Mouse (Mus musculus) stomach, embryonic 15.5 days (tissue): ENCODE data around the gene Brca2. TPM values are rescaled to one million over a fixed set of nuclear protein-coding genes. Genes with fewer than 3 reads are reported as not detected.
"Not testable (repeated sequence)": the region's sequence is repeated elsewhere in the genome, so short reads cannot be mapped to it uniquely, and the experiment has no call there.

Source experiments
- ATAC-seq: fragments of 200-750 bp; cut with Nextera tagmentation; 2 replicates; pipeline ENCODE4 v1.8.0; 2017; ENCODE audit warnings: low read depth, moderate number of reproducible peaks, moderate TSS enrichment; ENCODE audit not compliant: insufficient read depth, low FRiP score
- H3K27ac ChIP-seq: fragments of 300-500 bp; sonication (generic); 2 replicates; pipeline ENCODE4 v1.5.1; 2015; ENCODE audit warnings: mild to moderate bottlenecking, inconsistent platforms
- H3K27me3 ChIP-seq: fragments of 300-500 bp; sonication (generic); replicated peaks from 2 replicates; pipeline ENCODE4 v1.6.1; 2015; ENCODE audit warnings: inconsistent platforms
- H3K36me3 ChIP-seq: fragments of 300-500 bp; sonication (generic); 2 replicates; pipeline ENCODE4 v1.6.1; 2015; ENCODE audit warnings: inconsistent platforms
- H3K4me1 ChIP-seq: fragments of 300-500 bp; sonication (generic); 2 replicates; pipeline ENCODE4 v1.6.1; 2015; ENCODE audit warnings: inconsistent platforms
- H3K4me2 ChIP-seq: fragments of 300-500 bp; sonication (generic); 2 replicates; pipeline ENCODE4 v1.6.1; 2015; ENCODE audit warnings: mild to moderate bottlenecking, inconsistent platforms
- H3K4me3 ChIP-seq: fragments of 300-500 bp; sonication (generic); replicated peaks from 2 replicates; pipeline ENCODE4 v1.5.1; 2015; ENCODE audit warnings: inconsistent platforms
- H3K9ac ChIP-seq: fragments of 300-500 bp; sonication (generic); 2 replicates; pipeline ENCODE4 v1.6.1; 2015; ENCODE audit warnings: inconsistent platforms
- H3K9me3 ChIP-seq: fragments of 300-500 bp; sonication (generic); 2 replicates; pipeline ENCODE4 v1.6.1; 2016; ENCODE audit warnings: inconsistent platforms
- WGBS: fragments of 180-500 bp; shearing (Covaris S2); methylation state at CpG from one replicate; pipeline ENCODE4 v1.1.7; 2015; 5-methylcytosine and 5-hydroxymethylcytosine counted together
- polyA plus RNA-seq: library from polyadenylated mRNA; unstranded; fragments of >200 nt; fragmentation: Nextera tagmentation; extraction: Ambion mirVana; gene quantifications from 2 replicates; pipeline ENCODE4 v1.2.1, GENCODE M21; 2015

Brca2 gene
- polyA plus RNA-seq: 20.1 and 22.1 TPM in 2 replicates

GRCm38 (mm10) chr5:150521937-150522866 is at the start of gene Brca2:
Gene Brca2 (plus strand): TSS chr5:150522630.
- peaks cover 8% of the 10 kb centered on the region for H3K4me1 ChIP-seq
- peak within 1 kb of the TSS; percentile 84 for H3K4me3 ChIP-seq
- H3K36me3 ChIP-seq: no peaks in the 10 kb centered on the region
- no peaks in the 10 kb centered on the region for H3K27me3 ChIP-seq
- peak within 1 kb of the TSS; percentile 82 for H3K27ac ChIP-seq
- 5% methylated on average over 60 of the region's 63 CpGs for WGBS
- peak within 1 kb of the TSS; percentile 64 for H3K4me2 ChIP-seq
- peak; percentile 90 for ATAC-seq
- no peaks in the 10 kb centered on the region for H3K9me3 ChIP-seq
- H3K9ac ChIP-seq: peak within 1 kb of the TSS; percentile 82

GRCm38 (mm10) chr5:150477364-150477763 is 45.1 kb upstream of the Brca2 start:
- Histone ChIP-seq H3K9me3 (no peaks in the 10 kb centered on the region), H3K36me3 (no peaks in the 10 kb centered on the region), H3K9ac (no peak overlapping the region), H3K27ac (no peak overlapping the region), H3K4me3 (no peak overlapping the region), H3K27me3 (no peaks in the 10 kb centered on the region), H3K4me1 (no peaks in the 10 kb centered on the region), H3K4me2 (no peak overlapping the region)
- WGBS: 68% methylated on average over 4 of the region's 4 CpGs
- ATAC-seq: no peak

GRCm38 (mm10) chr5:150478612-150479011 is 43.8 kb upstream of the Brca2 start:
- H3K27ac ChIP-seq: no peak overlapping the region
- no peak overlapping the region for H3K4me3 ChIP-seq
- WGBS: 43% methylated on average over 4 of the region's 4 CpGs
- no peaks in the 10 kb centered on the region for H3K9me3 ChIP-seq
- ATAC-seq: no peak
- no peaks in the 10 kb centered on the region for H3K4me1 ChIP-seq
- no peaks in the 10 kb centered on the region for H3K27me3 ChIP-seq
- H3K9ac ChIP-seq: no peak overlapping the region
- H3K4me2 ChIP-seq: no peak overlapping the region
- H3K36me3 ChIP-seq: no peaks in the 10 kb centered on the region

GRCm38 (mm10) chr5:150485198-150485597 is 37.2 kb upstream of the Brca2 start:
- WGBS: 67% methylated on average over 3 of the region's 3 CpGs
- ATAC-seq: no peak
- H3K4me1 ChIP-seq: no peaks in the 10 kb centered on the region
- no peaks in the 10 kb centered on the region for H3K36me3 ChIP-seq
- H3K27me3 ChIP-seq: no peaks in the 10 kb centered on the region
- no peak overlapping the region for H3K9ac ChIP-seq
- no peak overlapping the region for H3K4me2 ChIP-seq
- H3K4me3 ChIP-seq: no peak overlapping the region
- H3K27ac ChIP-seq: no peak overlapping the region
- H3K9me3 ChIP-seq: no peaks in the 10 kb centered on the region

- no peaks in the 10 kb centered on the region for H3K36me3 ChIP-seq
- no peaks in the 10 kb centered on the region for H3K9me3 ChIP-seq
- H3K27me3 ChIP-seq: no peaks in the 10 kb centered on the region
- H3K4me3 ChIP-seq: no peak overlapping the region
- no peak overlapping the region for H3K4me2 ChIP-seq
- WGBS: 65% methylated on average over 3 of the region's 3 CpGs
- no peak for ATAC-seq
- H3K4me1 ChIP-seq: no peaks in the 10 kb centered on the region
- no peak overlapping the region for H3K9ac ChIP-seq
- no peak overlapping the region for H3K27ac ChIP-seq
Observed at GRCm38 (mm10) chr5:150490285-150490684, 32.1 kb upstream of the Brca2 start.

- Histone ChIP-seq H3K27me3 (no peaks in the 10 kb centered on the region), H3K9ac (no peak overlapping the region), H3K4me2 (no peak overlapping the region), H3K4me1 (no peaks in the 10 kb centered on the region), H3K4me3 (no peak overlapping the region), H3K27ac (no peak overlapping the region), H3K9me3 (no peaks in the 10 kb centered on the region), H3K36me3 (no peaks in the 10 kb centered on the region)
- 44% methylated on average over 8 of the region's 8 CpGs for WGBS
- no peak for ATAC-seq
Observed at GRCm38 (mm10) chr5:150490821-150491220, 31.6 kb upstream of the Brca2 start.

GRCm38 (mm10) chr5:150491573-150492173 is 30.8 kb upstream of the Brca2 start:
- H3K9ac ChIP-seq, H3K4me1 ChIP-seq, H3K4me2 ChIP-seq, H3K36me3 ChIP-seq, H3K27ac ChIP-seq, H3K9me3 ChIP-seq, H3K4me3 ChIP-seq, H3K27me3 ChIP-seq, ATAC-seq: not testable (repeated sequence)
- 85% methylated on average over 4 of the region's 4 CpGs for WGBS

- ATAC-seq: no peak
- no peak overlapping the region for H3K9ac ChIP-seq
- no peak overlapping the region for H3K4me2 ChIP-seq
- H3K36me3 ChIP-seq: no peaks in the 10 kb centered on the region
- H3K4me1 ChIP-seq: no peaks in the 10 kb centered on the region
- WGBS: 49% methylated on average over 6 of the region's 6 CpGs
- no peak overlapping the region for H3K27ac ChIP-seq
- no peaks in the 10 kb centered on the region for H3K27me3 ChIP-seq
- H3K4me3 ChIP-seq: no peak overlapping the region
- no peaks in the 10 kb centered on the region for H3K9me3 ChIP-seq
Observed at GRCm38 (mm10) chr5:150495792-150496191, 26.6 kb upstream of the Brca2 start.

- Histone ChIP-seq H3K4me3 (no peak overlapping the region), H3K27ac (no peak overlapping the region), H3K4me1 (no peaks in the 10 kb centered on the region), H3K9me3 (no peaks in the 10 kb centered on the region), H3K36me3 (no peaks in the 10 kb centered on the region), H3K4me2 (no peak overlapping the region), H3K9ac (no peak overlapping the region), H3K27me3 (no peaks in the 10 kb centered on the region)
- no peak for ATAC-seq
- 81% methylated on average over 6 of the region's 6 CpGs for WGBS
Observed at GRCm38 (mm10) chr5:150510451-150511225, 11.8 kb upstream of the Brca2 start.

- WGBS: 80% methylated on average over 4 of the region's 4 CpGs
- ATAC-seq: no peak
- H3K4me3 ChIP-seq: no peak overlapping the region
- H3K4me1 ChIP-seq: no peaks in the 10 kb centered on the region
- H3K9me3 ChIP-seq: no peaks in the 10 kb centered on the region
- H3K9ac ChIP-seq: no peak overlapping the region
- H3K27me3 ChIP-seq: no peaks in the 10 kb centered on the region
- H3K27ac ChIP-seq: no peak overlapping the region
- H3K4me2 ChIP-seq: no peak overlapping the region
- H3K36me3 ChIP-seq: no peaks in the 10 kb centered on the region
Observed at GRCm38 (mm10) chr5:150513264-150513663, 9.2 kb upstream of the Brca2 start.

- Histone ChIP-seq H3K27ac (no peak overlapping the region), H3K36me3 (no peaks in the 10 kb centered on the region), H3K4me1 (no peaks in the 10 kb centered on the region), H3K4me3 (no peak overlapping the region), H3K9me3 (no peaks in the 10 kb centered on the region), H3K4me2 (no peak overlapping the region), H3K9ac (no peak overlapping the region), H3K27me3 (no peaks in the 10 kb centered on the region)
- no peak for ATAC-seq
- 85% methylated on average over 1 of the region's 1 CpGs for WGBS
Observed at GRCm38 (mm10) chr5:150514027-150514426, 8.4 kb upstream of the Brca2 start.

- H3K9me3 ChIP-seq: no peaks in the 10 kb centered on the region
- H3K36me3 ChIP-seq: no peaks in the 10 kb centered on the region
- 58% methylated on average over 4 of the region's 4 CpGs for whole genome bisulfite sequencing
- H3K4me3 ChIP-seq: no peak within 1 kb of the TSS
- H3K4me2 ChIP-seq: no peak within 1 kb of the TSS
- H3K4me1 ChIP-seq: no peaks in the 10 kb centered on the region
- no peak for ATAC-seq
- H3K27ac ChIP-seq: no peak within 1 kb of the TSS
- H3K27me3 ChIP-seq: no peaks in the 10 kb centered on the region
- H3K9ac ChIP-seq: no peak within 1 kb of the TSS
Observed at GRCm38 (mm10) chr5:150518064-150518463, 4.4 kb upstream of the Brca2 start, which contains the start of gene Zar1l. Gene Zar1l (minus strand): TSS chr5:150518164.
